Mouse (Mus musculus): Measurements from ENCODE around the gene Dcxr. TPM values are rescaled to one million over a fixed set of nuclear protein-coding genes. Genes with fewer than 3 reads are reported as not detected.

Dcxr gene
- polyA plus RNA-seq, 1 experiment from 2014 or later: 11.8 TPM

GRCm38 (mm10) chr11:120692471-120693011 is 34.5 kb downstream of the Dcxr start:
- Histone ChIP-seq H3K9me3 (ENCODE audit: control insufficient read depth, low read length) (no peaks in the 10 kb centered on the region), H3K4me2 (ENCODE audit: low read depth, low read length, severe bottlenecking) (no peak overlapping the region), H3K4me3 (ENCODE audit: low read depth, low read length) (no peak overlapping the region), H3K9ac (ENCODE audit: low read length) (no peak overlapping the region), H3K36me3 (ENCODE audit: control insufficient read depth, insufficient read depth, low read length) (no peaks in the 10 kb centered on the region; the same call in 1 of the 2 replicates), H3K27ac (ENCODE audit: low read depth, low read length) (no peak overlapping the region), H3K4me1 (replicated peaks; ENCODE audit: control insufficient read depth, insufficient read depth, low read length) (peaks cover 5% of the 10 kb centered on the region; the same call in 1 of the 2 replicates), H3K27me3 (ENCODE audit: control insufficient read depth, insufficient read depth, low read length) (no peaks in the 10 kb centered on the region)
- ATAC-seq (replicated peaks; ENCODE audit: low FRiP score) (no peak), DNase-seq (ENCODE audit: low spot score) (no peak)
- whole genome bisulfite sequencing: 91% methylated on average over 4 of the region's 4 CpGs

DNA sequence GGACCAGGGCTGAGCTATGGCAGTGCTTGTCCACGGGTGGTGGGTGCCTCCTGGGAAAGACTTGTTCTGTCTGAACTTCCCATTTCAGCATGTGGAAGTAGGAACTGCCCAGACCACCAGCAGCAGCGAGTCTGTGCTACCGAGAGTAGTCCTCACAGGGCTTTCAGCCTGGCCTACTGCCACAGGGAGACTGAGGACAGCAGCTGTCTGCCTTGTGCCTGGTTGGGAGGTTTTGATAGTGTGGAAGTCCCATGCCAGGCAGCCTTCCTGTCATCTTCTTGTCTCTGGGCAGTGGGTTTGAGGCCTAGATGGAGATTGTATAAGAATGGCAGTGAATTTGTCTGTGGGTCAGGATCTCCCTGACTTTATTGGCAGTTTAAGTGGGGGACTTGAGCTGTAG is 37.7 kb downstream of the Dcxr start:
- H3K27me3 ChIP-seq (ENCODE audit: control insufficient read depth, insufficient read depth, low read length): no peaks in the 10 kb centered on the region
- ATAC-seq (replicated peaks; ENCODE audit: low FRiP score) (no peak), DNase-seq (ENCODE audit: low spot score) (no peak)
- no peak overlapping the region for H3K4me3 ChIP-seq (ENCODE audit: low read depth, low read length)
- no peaks in the 10 kb centered on the region; the same call in 1 of the 2 replicates for H3K36me3 ChIP-seq (ENCODE audit: control insufficient read depth, insufficient read depth, low read length)
- 0 out of 2 replicates have a peak, but pooled peaks cover 2% of the 10 kb centered on the region for H3K4me1 ChIP-seq (replicated peaks; ENCODE audit: control insufficient read depth, insufficient read depth, low read length)
- no peak overlapping the region for H3K27ac ChIP-seq (ENCODE audit: low read depth, low read length)
- WGBS: 85% methylated on average over 3 of the region's 3 CpGs
- no peaks in the 10 kb centered on the region for H3K9me3 ChIP-seq (ENCODE audit: control insufficient read depth, low read length)
- H3K9ac ChIP-seq (ENCODE audit: low read length): no peak overlapping the region
- H3K4me2 ChIP-seq (ENCODE audit: low read depth, low read length, severe bottlenecking): no peak overlapping the region

DNA sequence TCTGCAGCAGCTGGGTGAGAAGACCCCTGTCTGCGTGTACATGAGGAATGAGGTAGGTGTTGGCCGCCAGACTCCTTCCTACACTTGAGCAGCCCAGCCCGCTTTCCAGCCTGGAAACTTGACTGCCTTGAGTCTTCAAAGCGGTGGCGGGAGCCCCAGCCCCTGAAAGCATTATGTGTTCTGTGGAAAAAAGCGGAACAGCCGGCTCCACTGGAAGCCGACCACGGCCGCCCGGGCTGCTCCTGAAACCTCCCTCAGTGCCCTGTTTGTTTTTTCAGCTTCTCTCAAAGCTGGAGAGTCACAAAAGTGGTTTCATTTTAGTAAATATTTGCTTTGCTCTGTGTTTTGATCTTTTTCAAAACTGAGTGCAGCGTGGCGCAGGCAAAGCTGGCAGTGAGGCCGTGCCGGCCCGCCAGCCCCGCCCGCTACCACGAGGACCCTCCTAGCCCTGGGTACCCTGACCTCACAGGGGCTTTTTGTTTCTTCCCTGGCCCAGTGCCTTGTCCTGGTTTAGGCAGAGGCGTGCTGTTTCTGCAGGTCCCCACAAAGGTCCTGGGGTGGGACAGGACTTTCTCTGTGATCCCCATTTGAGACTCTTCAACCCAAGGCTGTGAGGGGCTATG is 40.3 kb downstream of the Dcxr start:
- Histone ChIP-seq H3K27ac (ENCODE audit: low read depth, low read length) (no peak overlapping the region), H3K4me1 (replicated peaks; ENCODE audit: control insufficient read depth, insufficient read depth, low read length) (0 out of 2 replicates have a peak, but pooled peaks cover 2% of the 10 kb centered on the region), H3K27me3 (ENCODE audit: control insufficient read depth, insufficient read depth, low read length) (no peaks in the 10 kb centered on the region), H3K9ac (ENCODE audit: low read length) (no peak overlapping the region), H3K4me2 (ENCODE audit: low read depth, low read length, severe bottlenecking) (no peak overlapping the region), H3K4me3 (ENCODE audit: low read depth, low read length) (no peak overlapping the region), H3K36me3 (ENCODE audit: control insufficient read depth, insufficient read depth, low read length) (no peaks in the 10 kb centered on the region; the same call in 1 of the 2 replicates), H3K9me3 (ENCODE audit: control insufficient read depth, low read length) (no peaks in the 10 kb centered on the region)
- DNase-seq (ENCODE audit: low spot score) (no peak), ATAC-seq (replicated peaks; ENCODE audit: low FRiP score) (no peak)
- WGBS: 87% methylated on average over 20 of the region's 20 CpGs

DNA sequence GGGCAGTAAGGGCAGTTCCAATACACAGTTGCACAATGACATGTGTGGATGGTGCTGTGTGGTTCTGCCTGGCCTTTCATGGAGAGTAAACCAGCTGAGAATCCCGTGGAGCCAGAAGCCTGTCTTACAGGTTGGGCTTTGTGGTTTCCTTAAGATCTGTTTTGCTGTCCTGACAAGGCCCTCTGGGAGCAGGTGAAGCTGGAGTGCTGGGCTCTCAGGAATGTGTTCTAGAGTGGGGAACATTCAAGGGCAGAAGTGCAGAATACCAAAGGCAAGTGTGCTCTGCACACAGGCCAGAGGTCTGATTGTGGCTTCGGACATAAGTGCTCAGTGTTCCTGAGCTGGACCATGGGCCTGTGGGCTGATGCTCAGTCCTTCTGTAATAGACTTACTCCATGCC is 42.4 kb downstream of the Dcxr start:
- WGBS: 89% methylated on average over 2 of the region's 2 CpGs
- H3K4me3 ChIP-seq (ENCODE audit: low read depth, low read length): no peak overlapping the region
- no peak overlapping the region for H3K9ac ChIP-seq (ENCODE audit: low read length)
- no peak overlapping the region for H3K4me2 ChIP-seq (ENCODE audit: low read depth, low read length, severe bottlenecking)
- H3K36me3 ChIP-seq (ENCODE audit: control insufficient read depth, insufficient read depth, low read length): peaks cover 3% of the 10 kb centered on the region; the same call in 1 of the 2 replicates
- ATAC-seq (replicated peaks; ENCODE audit: low FRiP score) (no peak), DNase-seq (ENCODE audit: low spot score) (no peak)
- no peaks in the 10 kb centered on the region for H3K9me3 ChIP-seq (ENCODE audit: control insufficient read depth, low read length)
- no peak overlapping the region for H3K27ac ChIP-seq (ENCODE audit: low read depth, low read length)
- no peaks in the 10 kb centered on the region for H3K27me3 ChIP-seq (ENCODE audit: control insufficient read depth, insufficient read depth, low read length)
- H3K4me1 ChIP-seq (replicated peaks; ENCODE audit: control insufficient read depth, insufficient read depth, low read length): 0 out of 2 replicates have a peak, but pooled peaks cover 2% of the 10 kb centered on the region

GRCm38 (mm10) chr11:120684086-120684485 is 43.0 kb downstream of the Dcxr start:
- Histone ChIP-seq H3K4me3 (ENCODE audit: low read depth, low read length) (no peak overlapping the region), H3K9me3 (ENCODE audit: control insufficient read depth, low read length) (no peaks in the 10 kb centered on the region), H3K4me2 (ENCODE audit: low read depth, low read length, severe bottlenecking) (no peak overlapping the region), H3K9ac (ENCODE audit: low read length) (no peak overlapping the region), H3K27ac (ENCODE audit: low read depth, low read length) (no peak overlapping the region), H3K27me3 (ENCODE audit: control insufficient read depth, insufficient read depth, low read length) (no peaks in the 10 kb centered on the region), H3K36me3 (ENCODE audit: control insufficient read depth, insufficient read depth, low read length) (peaks cover 3% of the 10 kb centered on the region; the same call in 1 of the 2 replicates), H3K4me1 (replicated peaks; ENCODE audit: control insufficient read depth, insufficient read depth, low read length) (0 out of 2 replicates have a peak, but pooled peaks cover 2% of the 10 kb centered on the region)
- DNase-seq (ENCODE audit: low spot score): no peak
- no peak for ATAC-seq (replicated peaks; ENCODE audit: low FRiP score)
- 78% methylated on average over 2 of the region's 2 CpGs for WGBS

- ATAC-seq (replicated peaks; ENCODE audit: low FRiP score): no peak
- peaks cover 4% of the 10 kb centered on the region; the same call in 1 of the 2 replicates for H3K36me3 ChIP-seq (ENCODE audit: control insufficient read depth, insufficient read depth, low read length)
- 93% methylated on average over 3 of the region's 3 CpGs for WGBS
- no peaks in the 10 kb centered on the region for H3K27me3 ChIP-seq (ENCODE audit: control insufficient read depth, insufficient read depth, low read length)
- H3K9me3 ChIP-seq (ENCODE audit: control insufficient read depth, low read length): no peaks in the 10 kb centered on the region
- no peak for DNase-seq (ENCODE audit: low spot score)
- H3K4me2 ChIP-seq (ENCODE audit: low read depth, low read length, severe bottlenecking): no peak overlapping the region
- H3K4me1 ChIP-seq (replicated peaks; ENCODE audit: control insufficient read depth, insufficient read depth, low read length): 0 out of 2 replicates have a peak, but pooled peaks cover 2% of the 10 kb centered on the region
- no peak overlapping the region for H3K27ac ChIP-seq (ENCODE audit: low read depth, low read length)
- no peak overlapping the region for H3K4me3 ChIP-seq (ENCODE audit: low read depth, low read length)
- H3K9ac ChIP-seq (ENCODE audit: low read length): no peak overlapping the region
Measured at GRCm38 (mm10) chr11:120683536-120683935, 43.5 kb downstream of the Dcxr start.

- Histone ChIP-seq H3K9me3 (ENCODE audit: control insufficient read depth, low read length) (no peaks in the 10 kb centered on the region), H3K27me3 (ENCODE audit: control insufficient read depth, insufficient read depth, low read length) (no peaks in the 10 kb centered on the region), H3K27ac (ENCODE audit: low read depth, low read length) (no peak overlapping the region), H3K36me3 (ENCODE audit: control insufficient read depth, insufficient read depth, low read length) (peaks cover 7% of the 10 kb centered on the region; the same call in 1 of the 2 replicates), H3K9ac (ENCODE audit: low read length) (no peak overlapping the region), H3K4me2 (ENCODE audit: low read depth, low read length, severe bottlenecking) (no peak overlapping the region), H3K4me1 (replicated peaks; ENCODE audit: control insufficient read depth, insufficient read depth, low read length) (0 out of 2 replicates have a peak, but pooled peaks cover 2% of the 10 kb centered on the region), H3K4me3 (ENCODE audit: low read depth, low read length) (no peak overlapping the region)
- no peak for ATAC-seq (replicated peaks; ENCODE audit: low FRiP score)
- 92% methylated on average over 5 of the region's 5 CpGs for WGBS
- no peak for DNase-seq (ENCODE audit: low spot score)
Measured at GRCm38 (mm10) chr11:120682683-120683082, 44.4 kb downstream of the Dcxr start.

DNA sequence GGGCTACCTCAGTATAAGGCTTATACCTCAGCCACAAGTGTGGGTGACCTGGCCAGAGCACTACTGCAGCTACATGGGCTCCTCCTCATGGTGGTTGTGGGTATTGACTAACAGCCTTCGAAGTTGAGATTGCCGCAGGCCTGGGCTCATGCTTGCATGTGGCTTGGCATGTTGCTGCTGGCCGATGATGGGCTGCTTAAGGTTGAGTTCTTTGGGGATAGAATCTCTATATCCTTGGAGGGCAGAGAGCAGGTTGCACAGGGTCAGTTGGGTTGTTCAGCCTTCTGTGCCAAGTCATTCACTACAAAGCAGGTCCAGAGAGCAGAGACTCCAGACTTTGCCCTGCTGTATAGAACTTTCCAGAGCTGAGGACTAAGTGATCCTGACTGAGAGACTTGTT is 47.2 kb downstream of the Dcxr start:
- H3K36me3 ChIP-seq (ENCODE audit: control insufficient read depth, insufficient read depth, low read length): peaks cover 7% of the 10 kb centered on the region; the same call in 1 of the 2 replicates
- no peak overlapping the region for H3K27ac ChIP-seq (ENCODE audit: low read depth, low read length)
- H3K27me3 ChIP-seq (ENCODE audit: control insufficient read depth, insufficient read depth, low read length): no peaks in the 10 kb centered on the region
- H3K4me1 ChIP-seq (replicated peaks; ENCODE audit: control insufficient read depth, insufficient read depth, low read length): no peaks in the 10 kb centered on the region
- H3K4me2 ChIP-seq (ENCODE audit: low read depth, low read length, severe bottlenecking): no peak overlapping the region
- DNase-seq (ENCODE audit: low spot score) (no peak), ATAC-seq (replicated peaks; ENCODE audit: low FRiP score) (no peak)
- H3K4me3 ChIP-seq (ENCODE audit: low read depth, low read length): no peak overlapping the region
- 75% methylated on average over 3 of the region's 3 CpGs for WGBS
- H3K9me3 ChIP-seq (ENCODE audit: control insufficient read depth, low read length): no peaks in the 10 kb centered on the region
- no peak overlapping the region for H3K9ac ChIP-seq (ENCODE audit: low read length)

Data from forebrain, embryonic 11.5 days (tissue).